Mouse (Mus musculus) spleen, postnatal 10 days (tissue): ENCODE data around the gene Fcrl5.

Source experiments
- DNase-seq, 2 experiments: peaks; one replicate each; pipeline ENCODE4 v3.0.0; 2021 to 2022; ENCODE audit warnings: low spot score in 2 of 2

Fcrl5 gene

DNA sequence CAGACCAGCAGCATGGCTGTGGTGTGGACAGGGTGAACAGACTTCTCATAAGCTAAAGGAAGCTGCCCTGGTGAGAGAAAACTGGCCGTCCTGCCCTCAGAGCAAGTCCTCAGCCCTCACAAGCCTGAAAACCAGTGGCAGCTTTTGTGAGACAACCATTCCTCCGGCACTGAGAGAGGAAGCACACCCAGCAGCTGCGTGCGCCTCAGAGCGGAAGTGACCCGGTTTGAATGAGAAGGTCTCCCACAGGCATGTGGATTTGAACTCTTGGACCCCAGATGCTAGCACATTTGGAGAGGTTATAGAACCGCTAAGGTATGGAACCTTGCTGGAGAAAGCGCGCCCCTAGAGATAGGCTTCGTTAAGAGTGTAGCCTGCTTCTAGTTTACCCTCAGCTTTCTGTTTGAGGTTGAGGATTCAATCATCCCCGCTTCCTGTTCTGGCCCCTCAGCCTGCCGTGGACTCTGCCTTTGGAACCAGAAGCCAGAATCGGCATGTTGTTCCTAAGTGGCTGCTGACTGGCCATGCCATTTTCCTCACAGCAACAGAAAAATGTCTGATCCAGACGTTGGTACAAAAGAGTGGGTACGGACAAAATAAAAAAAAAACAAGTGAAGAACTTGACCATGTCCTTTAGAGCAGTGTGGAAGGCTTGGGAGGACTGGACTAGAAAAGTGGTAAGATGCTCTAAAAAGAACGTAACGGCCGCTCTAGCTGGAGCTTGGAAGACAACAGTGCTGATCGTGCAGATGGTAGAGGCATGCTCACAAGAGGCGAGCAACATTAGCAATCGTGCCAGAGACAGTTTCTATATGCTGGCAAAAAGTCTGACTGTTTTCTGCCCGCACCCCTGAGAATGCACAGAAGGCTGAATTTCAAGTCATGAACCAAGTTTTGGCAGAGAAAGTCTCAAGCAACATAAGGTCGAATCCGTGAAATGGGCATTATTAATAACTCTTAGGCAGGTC lies 64.8 kb downstream of the Fcrl5 start:
- DNase-seq, result peak in 1 of 2 experiments; percentile 67

DNA sequence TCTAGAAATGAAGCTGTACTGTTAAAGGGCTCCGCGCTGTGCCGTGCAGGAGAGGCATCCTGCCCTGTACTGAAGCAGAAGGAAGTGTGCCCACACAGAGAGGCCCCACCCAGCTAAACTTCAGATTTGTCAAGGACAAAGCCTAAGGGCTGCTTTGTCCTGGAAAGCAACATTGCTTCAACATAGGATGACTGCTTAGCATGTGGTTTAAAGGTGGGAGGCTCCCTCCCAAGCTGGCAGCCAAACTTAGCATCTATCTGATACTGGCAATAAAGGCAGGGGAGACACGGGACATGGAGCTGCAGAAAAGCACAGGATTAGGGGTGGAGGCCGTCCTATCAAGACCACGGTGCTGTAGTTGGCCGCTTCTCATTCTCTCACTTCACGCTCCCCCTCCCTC lies 65.6 kb downstream of the Fcrl5 start:
- DNase-seq, result no peak

DNA sequence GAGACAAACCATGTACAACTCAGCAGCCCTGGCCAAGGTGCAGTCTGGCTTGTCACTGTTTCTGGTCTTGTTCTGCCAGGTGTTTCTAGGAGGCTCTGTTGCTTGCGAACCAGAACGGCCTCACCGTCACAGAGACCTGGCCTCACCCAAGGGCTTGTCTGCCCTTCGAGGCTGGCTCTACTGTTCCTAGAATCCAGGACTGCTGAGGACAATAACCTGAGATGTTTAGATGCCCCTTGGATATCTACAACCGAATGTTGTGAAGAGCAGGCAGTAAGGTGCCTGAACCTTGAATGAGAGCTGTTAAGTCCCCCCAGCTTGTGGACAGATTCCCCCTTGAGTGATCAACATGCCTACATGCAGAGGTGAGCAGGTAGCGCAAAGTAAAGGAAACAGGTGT lies 67.2 kb downstream of the Fcrl5 start:
- no peak for DNase-seq

DNA sequence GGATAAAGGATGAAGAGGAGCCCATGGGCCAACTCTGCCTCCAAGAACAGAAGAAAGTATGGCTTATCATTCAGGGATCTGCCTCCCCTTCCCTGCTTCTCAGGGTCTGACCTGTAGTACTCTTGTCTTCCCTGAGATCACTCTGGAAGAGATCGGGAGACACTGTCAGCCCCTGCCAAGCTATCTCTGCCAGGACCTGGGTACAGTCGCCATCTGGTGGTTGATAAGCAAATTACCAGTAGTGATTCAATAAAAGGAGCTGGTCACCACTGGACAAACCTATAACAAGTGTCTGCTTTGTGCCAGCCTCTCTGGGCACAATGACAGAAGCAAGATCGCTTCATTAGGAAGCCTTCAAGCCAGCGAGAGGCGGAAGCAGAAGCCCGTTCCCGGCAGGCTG lies 68.8 kb downstream of the Fcrl5 start:
- DNase-seq, result peak in 1 of 2 experiments; percentile 47

DNA sequence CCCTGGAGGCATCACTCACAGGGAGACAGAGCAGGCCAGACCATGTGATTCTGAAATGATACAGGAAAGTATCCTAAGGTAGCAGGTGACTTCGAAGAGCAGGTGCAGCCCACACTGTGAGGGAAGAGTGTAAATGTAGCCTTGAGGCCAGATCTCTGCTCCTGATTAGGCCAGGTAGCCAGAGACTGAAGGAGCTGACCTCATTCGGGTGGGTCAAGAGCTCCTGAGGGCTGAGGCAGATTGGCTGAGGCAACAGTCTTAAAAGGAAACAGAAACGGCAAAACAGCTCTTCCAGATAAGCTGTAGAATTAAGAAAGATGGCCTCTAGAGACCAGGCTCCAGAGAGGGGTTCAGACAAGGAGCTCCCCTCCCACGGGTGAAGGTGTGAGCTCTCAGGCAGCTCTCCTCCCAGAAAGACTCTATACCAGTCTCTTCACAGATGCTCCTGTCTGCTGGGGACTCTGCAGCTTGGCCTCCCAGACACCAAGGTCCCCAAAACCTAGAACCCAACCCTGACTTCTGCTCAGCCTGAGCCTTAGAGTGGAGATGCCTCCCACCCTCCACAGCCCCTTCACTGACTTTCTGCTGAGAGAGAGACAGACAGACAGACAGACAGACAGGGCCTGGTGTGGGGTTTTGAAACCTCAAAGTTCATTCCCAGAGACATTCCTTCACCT lies 69.3 kb downstream of the Fcrl5 start:
- no peak for DNase-seq

DNA sequence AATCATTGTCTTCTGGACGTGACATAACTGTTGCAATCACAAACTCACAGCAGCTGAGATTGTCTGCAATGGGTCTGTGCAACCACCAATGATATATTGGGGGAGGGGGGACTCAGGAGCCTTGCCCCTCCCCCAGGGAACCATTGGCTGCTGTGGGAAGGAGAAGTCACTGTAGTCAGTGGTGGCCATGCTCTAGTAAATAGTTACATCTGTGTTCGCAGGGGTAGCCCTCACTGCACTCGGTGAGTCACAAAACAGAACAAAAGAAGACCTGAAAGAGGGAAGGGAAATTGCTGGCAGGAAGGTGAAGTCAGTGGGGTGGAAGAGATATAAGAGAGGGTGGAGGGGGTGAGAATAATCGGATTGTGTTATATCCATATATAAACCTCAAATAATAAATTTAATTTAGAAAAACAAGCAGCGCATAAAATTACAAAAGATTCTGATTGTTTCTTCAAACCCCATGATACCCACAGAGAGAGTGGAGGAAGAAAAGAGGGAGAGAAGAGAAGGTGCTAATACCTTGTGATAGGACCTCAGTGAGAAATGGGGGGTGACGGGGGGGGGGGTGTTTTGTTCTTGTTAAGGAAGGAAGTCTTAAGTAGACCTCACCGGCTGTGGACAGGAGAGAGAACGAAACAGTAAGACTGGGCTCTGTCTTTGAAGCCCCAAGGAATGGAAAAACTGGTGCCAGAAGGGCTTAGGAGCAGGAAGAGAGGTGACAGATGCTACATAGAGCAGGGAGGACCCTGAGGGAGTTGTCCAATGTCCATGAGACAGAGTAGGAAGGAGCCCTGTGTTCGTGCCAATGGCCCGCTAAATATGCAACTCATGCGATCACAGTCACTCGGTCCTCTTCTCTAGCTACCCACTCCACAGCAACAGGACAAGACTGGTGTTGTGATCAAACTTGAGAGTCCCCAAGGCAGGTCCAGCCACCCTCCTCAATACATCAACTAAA lies 71.2 kb downstream of the Fcrl5 start:
- peak in 1 of 2 experiments; percentile 56 for DNase-seq

DNA sequence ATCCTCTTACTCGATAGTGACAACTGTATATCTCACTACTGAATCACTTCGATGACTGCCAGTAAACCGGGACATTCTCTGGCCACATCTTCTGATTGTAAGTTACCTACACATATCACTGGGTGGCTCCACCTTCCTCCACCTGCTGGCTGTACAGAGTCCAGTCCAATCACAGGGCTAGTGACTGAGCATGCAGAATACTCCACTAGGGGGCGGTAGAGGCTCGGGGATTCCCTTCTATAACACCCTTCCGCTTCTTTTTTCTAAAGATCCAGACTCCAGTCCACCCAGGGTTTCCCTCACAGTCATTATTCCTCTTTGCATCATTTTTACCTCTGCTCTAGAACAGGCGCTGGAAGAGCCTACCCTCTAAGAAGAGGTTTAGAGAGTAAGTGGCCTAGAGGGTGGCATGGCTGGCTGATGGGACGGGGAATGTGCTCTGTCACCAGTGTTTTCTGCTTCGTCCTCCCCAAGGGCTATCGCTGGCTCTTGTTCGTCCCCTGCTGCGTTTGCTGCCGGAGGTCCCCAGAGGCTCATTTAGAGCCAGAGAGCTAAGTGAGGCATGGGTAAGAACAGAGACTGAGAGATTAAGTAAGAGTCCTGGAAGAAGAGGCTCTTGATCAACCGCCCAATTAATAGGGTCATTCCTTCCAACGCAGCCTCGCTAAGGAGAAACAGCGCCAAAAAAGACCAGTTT lies 72.8 kb downstream of the Fcrl5 start:
- DNase-seq, result peak; percentile 62 to 89

DNA sequence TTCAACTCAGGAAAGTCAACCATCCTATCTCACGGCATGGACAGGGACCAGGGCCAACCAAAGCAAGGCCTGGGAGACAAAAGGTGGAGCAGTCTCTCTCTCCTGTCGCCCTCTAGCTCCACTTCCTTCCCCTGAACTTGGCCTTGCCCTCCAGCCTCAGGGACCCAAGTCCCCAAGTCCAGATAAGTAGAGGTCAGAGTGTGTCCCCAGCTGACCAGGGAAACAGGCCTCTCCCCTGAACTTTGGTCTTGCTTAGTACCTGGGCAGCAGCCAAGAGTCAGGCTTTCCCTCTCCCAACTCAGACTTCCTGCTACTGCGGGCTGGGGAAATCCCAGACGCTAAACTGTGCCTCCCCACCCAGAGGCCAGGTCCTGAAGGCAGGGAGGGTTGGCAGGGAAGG lies 73.5 kb downstream of the Fcrl5 start:
- DNase-seq, result no peak

DNA sequence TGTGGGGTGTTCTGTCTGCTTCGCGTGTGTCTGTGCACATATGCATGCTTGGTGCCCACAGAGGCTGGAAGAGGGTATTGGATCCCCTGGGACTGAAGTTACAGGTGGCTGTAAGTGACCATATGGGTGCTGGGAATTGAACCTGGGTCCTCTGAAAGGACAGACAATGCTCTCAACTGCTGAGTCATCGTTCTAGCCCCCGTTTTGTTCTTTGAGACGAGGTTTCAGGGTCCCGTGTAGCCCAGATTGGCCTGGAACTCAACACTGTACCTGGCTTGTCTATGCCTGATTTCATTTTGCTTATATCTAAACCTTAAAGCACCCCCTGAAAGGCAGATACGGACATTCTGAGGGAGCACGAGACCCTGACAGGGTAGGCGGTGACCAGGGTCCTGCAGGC lies 75.3 kb downstream of the Fcrl5 start:
- no peak for DNase-seq

DNA sequence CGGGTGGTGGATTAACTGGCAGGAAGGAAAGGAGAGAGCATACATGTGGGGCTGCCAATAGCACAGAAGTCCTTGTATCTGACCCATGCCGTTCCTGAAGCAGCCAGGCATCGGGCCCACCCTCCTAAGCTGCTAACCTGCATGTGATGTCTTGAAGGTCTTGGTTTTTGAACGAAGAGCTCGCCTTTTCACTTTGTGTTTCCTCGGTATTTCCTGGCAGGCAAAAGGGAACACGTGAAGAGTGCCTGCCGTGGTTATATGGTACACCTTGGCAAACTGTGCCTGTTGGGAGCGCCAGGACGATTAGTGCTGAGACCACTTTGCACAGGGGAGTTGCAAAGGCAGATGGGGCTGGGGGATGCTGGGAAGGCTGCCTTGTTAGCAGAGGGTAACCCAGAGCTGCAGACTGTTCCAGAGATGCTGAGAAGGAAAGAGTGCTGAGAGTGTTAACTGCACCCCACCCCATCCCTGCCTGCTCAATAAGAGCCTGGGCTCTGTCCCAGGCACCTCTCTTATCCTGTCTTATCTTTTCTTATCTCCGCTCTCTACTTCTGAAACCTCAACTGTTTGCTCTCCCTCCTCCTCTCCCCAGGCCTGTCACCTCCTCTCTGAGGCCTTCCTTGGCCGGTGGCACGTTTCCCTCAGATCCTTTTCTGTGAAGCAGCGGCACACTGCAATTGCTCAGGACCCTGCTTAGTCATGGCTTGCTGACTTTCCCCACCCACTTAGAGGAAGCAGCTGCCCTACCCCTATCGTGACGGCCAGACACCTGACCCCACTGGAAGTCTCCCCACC lies 76.6 kb downstream of the Fcrl5 start:
- DNase-seq, result no peak

DNA sequence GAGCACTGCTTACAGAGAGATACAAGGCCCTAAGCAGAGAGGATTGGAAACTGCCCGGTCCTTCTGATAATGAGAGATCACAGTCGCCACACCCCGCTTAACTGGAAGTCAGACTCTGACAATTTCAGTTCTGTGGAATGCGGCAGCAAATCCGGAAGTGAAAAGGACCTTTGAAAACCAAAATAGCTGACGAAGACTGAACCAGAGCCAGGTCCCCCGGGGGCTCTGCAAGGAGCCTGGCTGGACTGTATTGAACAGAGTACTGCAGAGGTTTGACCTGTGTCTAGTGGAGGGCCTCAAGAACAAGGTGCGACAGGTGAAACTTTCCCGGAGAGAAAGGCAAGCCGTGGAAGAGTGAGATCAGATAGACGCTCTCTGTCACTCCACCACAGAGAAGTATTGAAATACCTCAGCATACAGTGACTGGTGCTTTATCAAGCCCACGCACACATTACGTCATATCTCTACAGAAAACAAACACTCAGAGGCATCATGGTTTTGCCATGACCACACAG lies 80.1 kb downstream of the Fcrl5 start:
- no peak for DNase-seq

DNA sequence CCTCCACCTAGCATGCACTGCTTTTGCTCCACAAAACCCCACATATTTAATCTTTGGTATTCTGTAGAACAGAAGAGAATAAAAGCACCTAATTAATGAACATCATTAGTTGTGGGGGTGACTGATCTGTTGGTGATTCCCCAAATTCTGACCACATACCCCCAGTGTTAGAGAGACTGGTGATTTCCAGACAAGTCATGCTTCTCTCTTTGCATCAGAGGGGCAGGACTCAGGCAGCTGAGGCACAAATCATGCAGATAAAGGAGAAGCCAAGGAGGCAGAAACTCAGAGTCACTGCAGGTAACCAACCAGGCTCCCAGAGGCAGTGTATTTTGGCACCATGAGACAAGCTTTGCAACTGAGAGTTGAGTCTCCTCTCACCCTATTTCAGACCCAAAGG lies 82.9 kb downstream of the Fcrl5 start:
- no peak for DNase-seq

DNA sequence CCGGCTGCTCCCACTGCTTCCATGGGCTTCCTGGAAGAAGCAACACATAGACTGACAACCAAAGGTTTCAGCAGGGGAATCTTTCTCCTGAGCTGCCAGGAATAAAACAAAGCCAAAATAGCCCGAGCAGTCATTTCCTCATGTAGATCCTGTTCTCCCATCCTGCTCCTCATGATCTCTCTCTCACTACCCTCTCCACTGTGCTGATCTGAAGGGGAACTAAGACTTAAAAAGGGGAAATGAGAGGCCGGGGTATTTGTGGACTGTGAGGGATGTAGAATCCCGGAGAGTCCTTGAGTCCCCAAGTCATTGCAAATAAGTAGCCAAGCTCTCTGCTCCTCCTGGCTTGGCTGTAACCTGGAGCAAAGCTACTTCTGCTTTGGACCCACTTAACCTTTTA lies 85.6 kb downstream of the Fcrl5 start:
- no peak for DNase-seq

DNA sequence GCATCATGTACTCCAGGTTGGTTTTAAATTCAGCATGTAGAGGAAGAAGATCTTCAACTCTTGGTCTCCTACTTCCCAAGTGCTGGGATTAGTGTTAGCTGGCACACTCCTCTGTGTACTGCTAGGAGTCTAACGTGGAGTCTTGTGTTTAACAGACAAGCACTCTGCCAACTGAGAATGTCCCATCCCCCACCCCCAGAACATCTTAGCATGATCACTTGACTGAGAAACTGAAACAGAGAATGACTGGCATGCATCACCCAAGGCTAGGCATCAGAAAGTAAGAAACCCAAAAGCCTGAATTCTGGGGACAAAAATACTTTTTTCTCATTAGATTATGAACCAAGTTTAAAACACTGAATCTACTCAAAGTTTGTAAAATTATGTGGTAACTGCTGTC lies 86.3 kb downstream of the Fcrl5 start:
- no peak for DNase-seq

DNA sequence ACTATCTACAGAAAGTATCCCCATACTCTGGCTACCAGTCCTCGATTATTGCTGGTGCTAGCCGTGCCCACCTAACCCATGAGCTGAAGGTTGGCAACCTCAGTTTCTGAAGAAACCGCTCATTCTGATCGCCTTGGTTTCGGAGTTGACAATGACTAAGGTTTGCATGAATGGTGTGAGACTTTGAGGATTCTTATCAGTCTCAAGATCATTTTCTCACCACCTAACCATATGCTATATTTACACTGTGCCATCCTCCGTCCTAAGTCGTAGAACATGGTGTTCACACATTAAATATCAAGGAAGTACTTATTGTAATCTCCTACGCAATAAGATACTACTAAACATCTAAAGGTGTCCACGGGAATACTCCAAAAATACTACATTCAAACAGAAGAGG lies 88.1 kb downstream of the Fcrl5 start:
- DNase-seq, result no peak

DNA sequence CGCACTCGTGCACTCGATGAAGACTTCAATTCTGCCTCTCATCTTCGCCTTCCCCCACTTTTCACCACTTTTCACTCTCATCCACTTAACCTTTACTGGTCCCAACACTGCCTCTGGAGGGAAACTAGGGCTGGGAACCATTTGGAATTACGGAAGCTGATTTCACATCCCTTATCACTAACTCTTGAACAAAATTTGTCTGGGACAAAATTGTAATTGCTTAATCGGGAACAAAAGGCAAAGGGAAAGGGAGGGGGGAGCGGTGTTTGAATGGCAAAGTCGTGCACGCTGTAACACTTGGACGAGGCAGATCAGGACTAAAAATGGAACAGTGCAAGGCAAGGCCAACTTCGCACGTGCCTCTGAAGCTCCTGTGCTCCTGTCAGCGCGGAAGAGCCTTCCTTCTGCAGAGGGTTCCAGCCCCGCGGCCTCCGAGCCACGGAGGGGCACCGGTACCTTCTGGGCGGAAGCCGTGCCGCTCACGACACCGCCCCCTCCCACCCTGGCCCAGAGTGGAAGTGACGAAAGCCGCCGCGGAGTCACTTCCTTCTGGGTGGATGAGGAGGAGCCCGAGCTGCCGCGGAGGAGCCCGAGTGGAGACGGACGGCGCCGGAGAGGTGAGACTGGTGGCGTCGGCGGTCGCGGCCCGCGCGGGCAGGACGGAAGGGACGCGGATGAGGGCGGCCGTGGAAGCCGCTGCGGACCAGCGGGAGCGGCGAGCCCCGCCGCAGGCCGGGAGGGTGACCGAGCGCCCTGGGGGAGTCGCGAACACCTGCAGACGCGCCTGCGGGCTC lies 89.7 kb downstream of the Fcrl5 start, which contains the start of gene Etv3:
Gene Etv3 (plus strand): TSS at position 365 of the 794 bp plus-strand sequence.
- peak; percentile 65 to 87 for DNase-seq

DNA sequence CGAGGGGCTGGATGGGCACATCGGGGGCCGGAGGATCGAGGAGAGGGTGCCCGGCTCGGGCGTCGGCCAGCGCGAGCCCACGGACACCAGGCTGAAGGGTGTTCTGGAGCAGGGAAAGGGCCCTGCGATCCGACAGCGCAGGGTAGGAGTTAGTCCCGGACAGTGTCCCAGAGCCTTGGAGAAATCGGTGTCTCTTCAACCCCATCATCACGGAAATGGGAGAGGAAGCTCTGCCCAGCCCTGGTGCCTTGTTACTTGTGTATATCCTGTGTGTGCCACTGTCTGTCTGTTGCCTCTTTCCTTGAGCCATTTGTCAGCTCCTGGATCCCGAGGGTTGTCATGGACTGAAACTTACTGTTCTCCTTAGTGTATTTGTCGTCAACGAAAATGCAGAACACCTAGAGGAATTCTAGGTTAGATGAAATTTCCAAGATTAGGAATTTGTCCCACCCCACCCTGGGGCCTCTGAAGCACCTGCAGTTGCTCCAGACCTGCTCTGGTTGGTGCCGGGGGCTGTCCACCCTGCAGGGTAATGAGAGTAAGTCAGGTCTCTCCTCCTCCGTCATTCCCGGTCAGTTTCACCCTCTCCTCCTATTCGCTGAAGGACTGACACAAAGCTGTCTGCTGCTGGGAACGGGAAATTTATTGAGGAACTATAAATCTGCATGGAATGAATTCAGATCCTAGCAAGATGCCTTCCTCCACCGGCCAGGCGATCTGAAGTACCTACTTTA lies 90.4 kb downstream of the Fcrl5 start:
- peak in 1 of 2 experiments; percentile 30 for DNase-seq

DNA sequence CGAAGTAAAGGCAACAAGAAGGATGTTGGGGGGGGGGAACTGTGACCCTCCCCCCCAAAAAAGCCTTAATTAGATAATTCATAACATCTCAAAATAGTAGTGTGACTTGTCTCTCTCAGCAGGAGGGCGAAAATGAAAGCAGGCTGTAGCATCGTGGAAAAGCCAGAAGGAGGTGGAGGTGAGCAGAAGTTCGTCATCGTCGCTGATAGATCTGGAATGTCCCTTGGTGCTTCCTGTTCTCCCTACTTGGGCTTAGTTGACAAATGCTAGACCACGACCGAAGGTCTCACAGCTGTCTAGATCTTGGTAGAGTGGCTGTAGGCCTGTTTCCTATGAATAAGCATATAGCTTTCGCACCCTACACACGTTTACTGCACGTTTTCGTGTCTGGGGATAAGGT lies 91.6 kb downstream of the Fcrl5 start:
- DNase-seq, result no peak

DNA sequence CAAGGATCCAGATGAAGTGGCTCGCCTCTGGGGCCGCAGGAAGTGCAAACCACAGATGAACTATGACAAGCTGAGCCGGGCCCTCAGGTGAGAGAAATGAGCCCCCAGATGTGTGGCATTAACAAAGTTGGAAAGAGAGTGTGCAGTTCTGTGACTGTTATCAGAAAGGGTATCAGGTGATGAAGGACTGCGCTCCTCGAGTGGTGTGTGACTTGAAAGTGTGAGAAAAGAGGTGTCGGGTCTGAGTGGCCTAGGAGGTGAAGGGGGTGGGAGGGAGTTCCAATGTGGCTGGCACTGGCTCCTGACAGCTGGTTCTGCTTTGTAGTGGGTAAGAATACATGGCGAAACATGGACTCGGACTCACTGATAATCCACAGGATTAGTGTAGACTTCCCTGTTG lies 92.4 kb downstream of the Fcrl5 start:
- no peak for DNase-seq
